19 mouse cellular contexts compared by ENCODE assay signal in genomic region chrX:42454533-42454932, GRCm38 (mm10). TPM values are rescaled to one million over a fixed set of nuclear protein-coding genes. Genes with fewer than 3 reads are reported as not detected.
DNase-seq lines count a peak whose midpoint lies in the region; ATAC-seq lines count a peak whose summit lies in the region.
"Had no signal": no experiment of that assay in that cellular context is flagged by ENCODE, and none has a peak within 500 bp of the region (broad histone marks: within the 10 kb centered on the region; RNA-seq: fewer than 3 reads in every experiment).

No protein-coding gene starts in this region.

- intact Hi-C loops in gastrocnemius, postnatal 36 days (cut with DNase I), result no loop called here

- DNase-seq in naive thymus-derived CD4-positive, alpha-beta T cell, adult 2 months (ENCODE audit: low read depth), result peak; percentile 4
- peak; percentile 40 to 48 for DNase-seq in thymus, postnatal 10 days (ENCODE audit: low spot score in 2 of 2)
- peak; percentile 53 for DNase-seq in thymus, postnatal 4 days
- DNase-seq in gastrocnemius, postnatal 36 days, result no peak
- DNase-seq in kidney, postnatal 4 days, result no peak
- DNase-seq: adrenal gland, postnatal 10 days; cerebellum, adult 11 months; cerebellum, adult 8-10 months; cerebellum, postnatal 25 days; forebrain, postnatal 0 days; gastrocnemius, postnatal 14 days; heart, adult 18-20 months; heart, postnatal 14 days had no signal

- peak; percentile 63 for ATAC-seq in common myeloid progenitor, adult 5-6 weeks (replicated peaks; ENCODE audit: low read depth, poor library complexity, severe bottlenecking)
- ATAC-seq: forebrain, postnatal 0 days; hindbrain, postnatal 0 days had no signal

RNA-seq across cellular contexts. Expression of gene Tex13c2, which starts 35.0 kb away (rescaled TPM):
- total RNA-seq in common myeloid progenitor, adult 5-6 weeks (2017), result not detected in 2 replicates
- not detected for total RNA-seq in gastrocnemius, postnatal 36 days (2021)
- total RNA-seq: adrenal gland, postnatal 10 days; adrenal gland, postnatal 4 days; forebrain, postnatal 0 days; G1E; gastrocnemius, adult 18-20 months; gastrocnemius, postnatal 14 days; heart, adult 18-20 months; heart, postnatal 14 days; hematopoietic stem cell, adult 5-6 weeks; hindbrain, postnatal 0 days had no signal

RNA-seq across cellular contexts. Expression of gene Sh2d1a, which starts 47.7 kb away (rescaled TPM):
- total RNA-seq in common myeloid progenitor, adult 5-6 weeks (2017), result not detected in 2 replicates
- under 1 TPM in 1 of 2 experiments, not detected in 1; 0.87 TPM for total RNA-seq in gastrocnemius, postnatal 36 days (2021)
- total RNA-seq: adrenal gland, postnatal 4 days; forebrain, postnatal 0 days; G1E; gastrocnemius, adult 18-20 months; gastrocnemius, postnatal 14 days; hematopoietic stem cell, adult 5-6 weeks had no signal

Comparison
In these comparisons a context has a peak if more than half of its experiments do, and no peak if none do; other contexts are left out.
1. DNase-seq: peak in naive thymus-derived CD4-positive, alpha-beta T cell, adult 2 months (single experiment), thymus, postnatal 10 days (2 of 2) and thymus, postnatal 4 days (single experiment); none in gastrocnemius, postnatal 36 days (0 of 2) and kidney, postnatal 4 days (0 of 2).